Mouse (Mus musculus) embryonic facial prominence, embryonic 10.5 days (tissue): ENCODE results near the gene Olfr52. TPM values are rescaled to one million over a fixed set of nuclear protein-coding genes. Genes with fewer than 3 reads are reported as not detected.
"Not testable (repeated sequence)": the region's sequence is repeated elsewhere in the genome, so short reads cannot be mapped to it uniquely, and the experiment has no call there.

Source experiments
- DNase-seq: peaks from one replicate; pipeline ENCODE4 v3.0.0-alpha.2; 2017; ENCODE audit warnings: low spot score
- H3K27ac ChIP-seq: fragments of 300-500 bp; sonication (generic); replicated peaks from 2 replicates; pipeline ENCODE4 v1.5.1; 2016; ENCODE audit warnings: mild to moderate bottlenecking
- H3K27me3 ChIP-seq: fragments of 300-500 bp; sonication (generic); replicated peaks from 2 replicates; pipeline ENCODE4 v1.6.1; 2016; ENCODE audit warnings: low read depth, mild to moderate bottlenecking; ENCODE audit not compliant: poor library complexity, severe bottlenecking
- H3K36me3 ChIP-seq: fragments of 300-500 bp; sonication (generic); replicated peaks from 2 replicates; pipeline ENCODE4 v1.6.1; 2016; ENCODE audit warnings: mild to moderate bottlenecking, moderate library complexity
- H3K4me1 ChIP-seq: fragments of 300-500 bp; sonication (generic); 2 replicates; pipeline ENCODE4 v1.6.1; 2016
- H3K4me3 ChIP-seq: fragments of 300-500 bp; sonication (generic); 2 replicates; pipeline ENCODE4 v1.5.1; 2016; ENCODE audit warnings: mild to moderate bottlenecking, moderate library complexity
- H3K9me3 ChIP-seq: fragments of 300-500 bp; sonication (generic); 2 replicates; pipeline ENCODE4 v1.6.1; 2016; ENCODE audit warnings: mild to moderate bottlenecking
- WGBS: fragments of 180-500 bp; shearing (Covaris S2); methylation state at CpG from one replicate; pipeline ENCODE4 v1.1.7; 2016; 5-methylcytosine and 5-hydroxymethylcytosine counted together
- polyA plus RNA-seq: library from polyadenylated mRNA; unstranded; fragments of >200 nt; fragmentation: Nextera tagmentation; extraction: Ambion mirVana; gene quantifications from 2 replicates; pipeline ENCODE4 v1.2.1, GENCODE M21; 2016

Olfr52 gene
- not detected in 2 replicates for polyA plus RNA-seq

- no peaks in the 10 kb centered on the region for H3K9me3 ChIP-seq
- no peak for DNase-seq
- H3K36me3 ChIP-seq: no peaks in the 10 kb centered on the region
- no peaks in the 10 kb centered on the region for H3K27me3 ChIP-seq
- no peak within 1 kb of the TSS for H3K4me3 ChIP-seq
- no peaks in the 10 kb centered on the region for H3K4me1 ChIP-seq
- no peak within 1 kb of the TSS for H3K27ac ChIP-seq
These were observed at the start of gene Olfr52 for GRCm38 (mm10) chr2:86185583-86185982. Olfr52 (minus strand) TSS chr2:86185683.

- no peaks in the 10 kb centered on the region for H3K36me3 ChIP-seq
- no peaks in the 10 kb centered on the region for H3K9me3 ChIP-seq
- WGBS: 91% methylated on average over 1 of the region's 1 CpGs
- H3K4me1 ChIP-seq: no peaks in the 10 kb centered on the region
- no peak for DNase-seq
- no peaks in the 10 kb centered on the region for H3K27me3 ChIP-seq
- no peak within 1 kb of the TSS for H3K27ac ChIP-seq
- no peak within 1 kb of the TSS for H3K4me3 ChIP-seq
These were observed 45.8 kb upstream of the Olfr52 start, which contains the start of gene Olfr1047 for GRCm38 (mm10) chr2:86231301-86231700. Olfr1047 (minus strand) TSS chr2:86231401.

- no peak for DNase-seq
- no peaks in the 10 kb centered on the region for H3K9me3 ChIP-seq
- 77% methylated on average over 2 of the region's 2 CpGs for WGBS
- H3K27me3 ChIP-seq: no peaks in the 10 kb centered on the region
- no peaks in the 10 kb centered on the region for H3K36me3 ChIP-seq
- H3K4me3 ChIP-seq: no peak within 1 kb of the TSS
- no peak within 1 kb of the TSS for H3K27ac ChIP-seq
- no peaks in the 10 kb centered on the region for H3K4me1 ChIP-seq
These were observed 33.7 kb upstream of the Olfr52 start, which contains the start of gene Olfr1046 for GRCm38 (mm10) chr2:86219214-86219613. Olfr1046 (minus strand) TSS chr2:86219314.

- Histone ChIP-seq H3K9me3 (no peaks in the 10 kb centered on the region), H3K27me3 (no peaks in the 10 kb centered on the region), H3K4me3 (no peak within 1 kb of the TSS), H3K36me3 (no peaks in the 10 kb centered on the region), H3K27ac (no peak within 1 kb of the TSS), H3K4me1 (peaks cover 3% of the 10 kb centered on the region; the same call in 1 of the 2 replicates)
- no peak for DNase-seq
These were observed 17.4 kb upstream of the Olfr52 start, which contains the start of gene Olfr1045 for GRCm38 (mm10) chr2:86202909-86203308. Olfr1045 (minus strand) TSS chr2:86203009.

- Histone ChIP-seq H3K9me3 (no peaks in the 10 kb centered on the region), H3K36me3 (no peaks in the 10 kb centered on the region), H3K27ac (no peak overlapping the region), H3K4me1 (no peaks in the 10 kb centered on the region), H3K27me3 (no peaks in the 10 kb centered on the region), H3K4me3 (no peak overlapping the region)
- no peak for DNase-seq
- 65% methylated on average over 1 of the region's 1 CpGs for WGBS
These were observed 10.4 kb upstream of the Olfr52 start for GRCm38 (mm10) chr2:86195863-86196262.

- H3K4me3 ChIP-seq: no peak overlapping the region
- H3K27me3 ChIP-seq: no peaks in the 10 kb centered on the region
- H3K27ac ChIP-seq: no peak overlapping the region
- no peaks in the 10 kb centered on the region for H3K36me3 ChIP-seq
- WGBS: 76% methylated on average over 3 of the region's 3 CpGs
- DNase-seq: no peak
- H3K4me1 ChIP-seq: no peaks in the 10 kb centered on the region
- no peaks in the 10 kb centered on the region for H3K9me3 ChIP-seq
These were observed 5.5 kb downstream of the Olfr52 start for GRCm38 (mm10) chr2:86179950-86180349.

- DNase-seq: no peak
- no peaks in the 10 kb centered on the region for H3K9me3 ChIP-seq
- H3K36me3 ChIP-seq: no peaks in the 10 kb centered on the region
- H3K27ac ChIP-seq: no peak within 1 kb of the TSS
- H3K4me3 ChIP-seq: no peak within 1 kb of the TSS
- no peaks in the 10 kb centered on the region for H3K4me1 ChIP-seq
- no peaks in the 10 kb centered on the region for H3K27me3 ChIP-seq
These were observed 7.8 kb downstream of the Olfr52 start, which contains the start of gene Olfr1044 for GRCm38 (mm10) chr2:86177720-86178119. Olfr1044 (minus strand) TSS chr2:86177820.

GRCm38 (mm10) chr2:86175422-86175821 lies 10.1 kb downstream of the Olfr52 start:
- DNase-seq, H3K9me3 ChIP-seq, H3K27ac ChIP-seq, H3K27me3 ChIP-seq, H3K36me3 ChIP-seq, H3K4me1 ChIP-seq, H3K4me3 ChIP-seq: not testable (repeated sequence)
- WGBS: 81% methylated on average over 7 of the region's 7 CpGs

GRCm38 (mm10) chr2:86167422-86167821 lies 18.1 kb downstream of the Olfr52 start, which contains the start of gene Olfr1043:
Olfr1043 (minus strand) TSS chr2:86167522.
- Histone ChIP-seq H3K4me3 (no peak within 1 kb of the TSS), H3K27ac (no peak within 1 kb of the TSS), H3K9me3 (no peaks in the 10 kb centered on the region), H3K27me3 (no peaks in the 10 kb centered on the region), H3K4me1 (no peaks in the 10 kb centered on the region), H3K36me3 (no peaks in the 10 kb centered on the region)
- no peak for DNase-seq
- 83% methylated on average over 2 of the region's 2 CpGs for WGBS

- H3K4me3 ChIP-seq: no peak within 1 kb of the TSS
- H3K27ac ChIP-seq: no peak within 1 kb of the TSS
- no peaks in the 10 kb centered on the region for H3K27me3 ChIP-seq
- no peaks in the 10 kb centered on the region for H3K9me3 ChIP-seq
- 87% methylated on average over 2 of the region's 2 CpGs for WGBS
- no peaks in the 10 kb centered on the region for H3K4me1 ChIP-seq
- H3K36me3 ChIP-seq: no peaks in the 10 kb centered on the region
- DNase-seq: no peak
These were observed 23.7 kb downstream of the Olfr52 start, which contains the start of gene Olfr1042 for GRCm38 (mm10) chr2:86161738-86162137. Olfr1042 (minus strand) TSS chr2:86161838.

- Histone ChIP-seq H3K27ac (no peak within 1 kb of the TSS), H3K9me3 (no peaks in the 10 kb centered on the region), H3K36me3 (no peaks in the 10 kb centered on the region), H3K4me3 (no peak within 1 kb of the TSS), H3K27me3 (no peaks in the 10 kb centered on the region), H3K4me1 (no peaks in the 10 kb centered on the region)
- 84% methylated on average over 1 of the region's 1 CpGs for WGBS
- DNase-seq: no peak
These were observed 38.9 kb downstream of the Olfr52 start, which contains the start of gene Olfr1040 for GRCm38 (mm10) chr2:86146632-86147031. Olfr1040 (minus strand) TSS chr2:86146732.

GRCm38 (mm10) chr2:86135828-86136227 lies 49.7 kb downstream of the Olfr52 start, which contains the start of gene Olfr1039:
Olfr1039 (minus strand) TSS chr2:86135928.
- Histone ChIP-seq H3K4me3 (no peak within 1 kb of the TSS), H3K27me3 (no peaks in the 10 kb centered on the region), H3K36me3 (no peaks in the 10 kb centered on the region), H3K27ac (no peak within 1 kb of the TSS), H3K4me1 (no peaks in the 10 kb centered on the region), H3K9me3 (no peaks in the 10 kb centered on the region)
- no peak for DNase-seq
- 94% methylated on average over 1 of the region's 1 CpGs for WGBS
